In genomic region chr4:148734547-148734946, GRCm38 (mm10) we compare ENCODE assay signal across 20 mouse cellular contexts.
DNase-seq lines count a peak whose midpoint lies in the region; ATAC-seq lines count a peak whose summit lies in the region.
"Had no signal": no experiment of that assay in that cellular context is flagged by ENCODE, and none has a peak within 500 bp of the region (broad histone marks: within the 10 kb centered on the region; RNA-seq: fewer than 3 reads in every experiment).

No protein-coding gene starts in this region.

- H3K27me3 ChIP-seq in heart, embryonic 10.5 days (ENCODE audit: insufficient read depth, poor library complexity, severe bottlenecking), result peaks cover 51% of the 10 kb centered on the region; the same call in 1 of the 2 replicates
- peaks cover 4% of the 10 kb centered on the region for H3K27me3 ChIP-seq in embryonic facial prominence, embryonic 14.5 days (replicated peaks; ENCODE audit: control insufficient read depth, insufficient read depth, low read length)
- H3K27me3 ChIP-seq: Patski had no signal

- peak overlapping the region; percentile 17; the same call in 1 of the 2 replicates for H3K4me3 ChIP-seq in heart, embryonic 10.5 days
- H3K4me3 ChIP-seq in embryonic facial prominence, embryonic 14.5 days (ENCODE audit: low read depth, low read length), result no peak overlapping the region
- H3K4me3 ChIP-seq: forebrain, embryonic 12.5 days; limb, embryonic 13.5 days; liver, embryonic 15.5 days had no signal

- H3K9ac ChIP-seq in embryonic facial prominence, embryonic 14.5 days (ENCODE audit: low read depth, low read length), result 0 out of 2 replicates have a peak overlapping the region, but pooled peaks have one; percentile 1
- H3K9ac ChIP-seq: forebrain, embryonic 12.5 days; limb, embryonic 13.5 days; liver, embryonic 15.5 days had no signal

- intact Hi-C loops in heart, postnatal 25 days (cut with DNase I), result no loop called here
- intact Hi-C loops in heart, postnatal 10 days (cut with DNase I), result no loop called here
- intact Hi-C loops in left cerebral cortex, postnatal 4 days (cut with DNase I), result no loop called here

- no peak for ATAC-seq in embryonic facial prominence, embryonic 14.5 days (ENCODE audit: low read depth)
- ATAC-seq: activated CD4-positive, CD25-positive, alpha-beta regulatory T cell, adult 4 months; hindbrain, embryonic 16.5 days; intestine, postnatal 0 days; Patski had no signal

- H3K9me3 ChIP-seq in heart, embryonic 10.5 days, result no peaks in the 10 kb centered on the region
- H3K9me3 ChIP-seq in embryonic facial prominence, embryonic 14.5 days (ENCODE audit: control insufficient read depth, low read length), result no peaks in the 10 kb centered on the region
- H3K9me3 ChIP-seq: forebrain, embryonic 12.5 days; limb, embryonic 13.5 days; liver, embryonic 15.5 days had no signal

- no peak for DNase-seq in heart, embryonic 10.5 days (ENCODE audit: low spot score)
- DNase-seq in heart, postnatal 25 days (ENCODE audit: low spot score), result no peak
- peak; percentile 33 for DNase-seq in heart, postnatal 4 days
- DNase-seq in heart, postnatal 10 days, result no peak
- no peak for DNase-seq in embryonic facial prominence, embryonic 14.5 days (ENCODE audit: low spot score)
- DNase-seq in lung, postnatal 14 days, result peak; percentile 78
- DNase-seq in adrenal gland, postnatal 25 days, result no peak
- no peak for DNase-seq in left cerebral cortex, postnatal 4 days
- DNase-seq: adrenal gland, postnatal 14 days; cerebellum, adult 2 months; kidney, postnatal 25 days; layer of hippocampus, adult 9-11 months; thymus, adult 2 months had no signal

- no peak overlapping the region for H3K4me2 ChIP-seq in embryonic facial prominence, embryonic 14.5 days (ENCODE audit: low read depth, low read length)
- H3K4me2 ChIP-seq: forebrain, embryonic 12.5 days; limb, embryonic 13.5 days; liver, embryonic 15.5 days had no signal

- H3K27ac ChIP-seq in heart, embryonic 10.5 days, result peak overlapping the region; percentile 73
- H3K27ac ChIP-seq in embryonic facial prominence, embryonic 14.5 days (replicated peaks; ENCODE audit: low read depth, low read length), result no peak overlapping the region
- H3K27ac ChIP-seq: forebrain, embryonic 12.5 days; limb, embryonic 13.5 days; liver, embryonic 15.5 days had no signal

- no peaks in the 10 kb centered on the region for H3K36me3 ChIP-seq in heart, embryonic 10.5 days
- H3K36me3 ChIP-seq in embryonic facial prominence, embryonic 14.5 days (ENCODE audit: control insufficient read depth, insufficient read depth, low read length), result no peaks in the 10 kb centered on the region
- H3K36me3 ChIP-seq: forebrain, embryonic 12.5 days; limb, embryonic 13.5 days; liver, embryonic 15.5 days had no signal

- WGBS in heart, embryonic 10.5 days, result 43% methylated on average over 12 of the region's 12 CpGs
- WGBS in embryonic facial prominence, embryonic 14.5 days, result 50% methylated on average over 7 of the region's 12 CpGs

- peaks cover 49% of the 10 kb centered on the region for H3K4me1 ChIP-seq in heart, embryonic 10.5 days
- no peaks in the 10 kb centered on the region for H3K4me1 ChIP-seq in embryonic facial prominence, embryonic 14.5 days (ENCODE audit: control insufficient read depth, insufficient read depth, low read length)
- H3K4me1 ChIP-seq: liver, embryonic 15.5 days had no signal

Comparison
In these comparisons a context has a peak if more than half of its experiments do, and no peak if none do; other contexts are left out.
1. DNase-seq: peak in heart, postnatal 4 days (single experiment) and lung, postnatal 14 days (single experiment); none in heart, embryonic 10.5 days (single experiment), heart, postnatal 25 days (single experiment), heart, postnatal 10 days (0 of 2), embryonic facial prominence, embryonic 14.5 days (single experiment), adrenal gland, postnatal 25 days (single experiment) and left cerebral cortex, postnatal 4 days (single experiment).